In genomic region chr4:117313085-117313424, GRCm38 (mm10) we compare ENCODE assay signal across 8 mouse cellular contexts.
A peak's percentile ranks its signal among the peaks of the same experiment; 100 is the strongest.
DNase-seq lines count a peak whose midpoint lies in the region; ATAC-seq and TF ChIP-seq lines count a peak whose summit lies in the region.

No protein-coding gene starts in this region.

- 32% methylated on average over 4 of the region's 4 CpGs for WGBS in kidney, adult 2 months
- WGBS in embryonic facial prominence, embryonic 14.5 days, result 21% methylated on average over 4 of the region's 4 CpGs
- 4% methylated on average over 4 of the region's 4 CpGs for WGBS in liver, embryonic 12.5 days (ENCODE audit: insufficient replicate concordance)

- no peaks in the 10 kb centered on the region for H3K79me2 ChIP-seq in MEL (ENCODE audit: control insufficient read depth, insufficient read depth, low read length, poor library complexity)

- H3K4me1 ChIP-seq in kidney, adult 2 months (ENCODE audit: control insufficient read depth, insufficient read depth, low read length), result no peaks in the 10 kb centered on the region
- H3K4me1 ChIP-seq in MEL (ENCODE audit: control insufficient read depth in 1 of 2, insufficient read depth in 2 of 2, low read length in 2 of 2), result peaks cover 8 to 24% of the 10 kb centered on the region in 2 experiments
- H3K4me1 ChIP-seq in embryonic facial prominence, embryonic 14.5 days (ENCODE audit: control insufficient read depth, insufficient read depth, low read length), result peaks cover 12% of the 10 kb centered on the region
- peaks cover 50% of the 10 kb centered on the region for H3K4me1 ChIP-seq in liver, embryonic 12.5 days

- H3K36me3 ChIP-seq in kidney, adult 2 months (ENCODE audit: control insufficient read depth, insufficient read depth, low read length), result no peaks in the 10 kb centered on the region
- H3K36me3 ChIP-seq in MEL (ENCODE audit: control insufficient read depth in 1 of 2, insufficient read depth in 2 of 2, low read length in 2 of 2), result peaks cover 0 to 10% of the 10 kb centered on the region in 2 experiments; a peak in 2 of 4 replicates
- H3K36me3 ChIP-seq in embryonic facial prominence, embryonic 14.5 days (ENCODE audit: control insufficient read depth, insufficient read depth, low read length), result no peaks in the 10 kb centered on the region
- H3K36me3 ChIP-seq in liver, embryonic 12.5 days, result no peaks in the 10 kb centered on the region

- DNase-seq in kidney, adult 2 months, result no peak
- DNase-seq in kidney, adult 9 months, result no peak
- no peak for DNase-seq in MEL (ENCODE audit: low read depth, low spot score)
- DNase-seq in embryonic facial prominence, embryonic 14.5 days (ENCODE audit: low spot score), result no peak
- no peak for DNase-seq in layer of hippocampus, adult 8-10 months (ENCODE audit: low spot score in 2 of 2)
- DNase-seq in gastrocnemius, adult 8-10 months (ENCODE audit: low spot score in 2 of 2), result no peak

- no peak for TF ChIP-seq EP300 in MEL (IDR thresholded peaks at IDR 0.05; ENCODE audit: low read depth in 1 of 2, low read length in 2 of 2)

- H3K4me3 ChIP-seq in kidney, adult 2 months (ENCODE audit: insufficient read depth, low read depth, low read length), result no peak overlapping the region
- H3K4me3 ChIP-seq in MEL (ENCODE audit: control insufficient read depth in 1 of 2, insufficient read depth in 1 of 2, low read depth in 2 of 2, low read length in 2 of 2), result peak overlapping the region; percentile 5 to 36; a peak in 3 of 4 replicates
- no peak overlapping the region for H3K4me3 ChIP-seq in embryonic facial prominence, embryonic 14.5 days (ENCODE audit: low read depth, low read length)
- peak overlapping the region; percentile 55 for H3K4me3 ChIP-seq in liver, embryonic 12.5 days

- 0 out of 2 replicates have a peak overlapping the region, but pooled peaks have one; percentile 14 for H3K4me2 ChIP-seq in embryonic facial prominence, embryonic 14.5 days (ENCODE audit: low read depth, low read length)
- peak overlapping the region; percentile 86 for H3K4me2 ChIP-seq in liver, embryonic 12.5 days

- no peak for TF ChIP-seq RAD21 in MEL (IDR thresholded peaks at IDR 0.05; ENCODE audit: low read depth, low read length)

- ATAC-seq in embryonic facial prominence, embryonic 14.5 days (ENCODE audit: low read depth), result no peak
- ATAC-seq in liver, embryonic 12.5 days, result peak; percentile 42
- no peak for ATAC-seq in granulocyte monocyte progenitor cell, adult 5-6 weeks (replicated peaks; ENCODE audit: poor library complexity, severe bottlenecking)

- no peaks in the 10 kb centered on the region for H3K9me3 ChIP-seq in MEL (replicated peaks; ENCODE audit: insufficient read depth, low read length)
- H3K9me3 ChIP-seq in embryonic facial prominence, embryonic 14.5 days (ENCODE audit: control insufficient read depth, low read length), result no peaks in the 10 kb centered on the region
- H3K9me3 ChIP-seq in liver, embryonic 12.5 days (replicated peaks), result no peaks in the 10 kb centered on the region

- H3K27me3 ChIP-seq in kidney, adult 2 months (replicated peaks; ENCODE audit: control insufficient read depth, insufficient read depth, low read length), result no peaks in the 10 kb centered on the region; the same call in 1 of the 2 replicates
- no peaks in the 10 kb centered on the region for H3K27me3 ChIP-seq in MEL (ENCODE audit: control insufficient read depth in 1 of 2, insufficient read depth in 2 of 2, low read length in 2 of 2)
- peaks cover 48% of the 10 kb centered on the region for H3K27me3 ChIP-seq in embryonic facial prominence, embryonic 14.5 days (replicated peaks; ENCODE audit: control insufficient read depth, insufficient read depth, low read length)
- H3K27me3 ChIP-seq in liver, embryonic 12.5 days (replicated peaks), result peaks cover 56% of the 10 kb centered on the region

- TF ChIP-seq CTCF in kidney, adult 2 months (conservative IDR thresholded peaks at IDR 0.05; ENCODE audit: insufficient read depth, insufficient read length, low read depth, low read length), result peak; percentile 34; the same call in 1 of the 2 replicates
- peak in 1 of 3 experiments; percentile 23; a peak in 2 of 6 replicates for TF ChIP-seq CTCF in MEL (IDR thresholded peaks at IDR 0.05 in 2 of 3, conservative IDR thresholded peaks at IDR 0.05 in 1 of 3; ENCODE audit: control insufficient read depth in 1 of 3, insufficient read depth in 1 of 3, low read depth in 2 of 3, low read length in 3 of 3, poor library complexity in 1 of 3, severe bottlenecking in 1 of 3)

- peak overlapping the region; percentile 49 for H3K9ac ChIP-seq in MEL (ENCODE audit: control insufficient read depth, low read depth, low read length, poor library complexity, severe bottlenecking)
- no peak overlapping the region for H3K9ac ChIP-seq in embryonic facial prominence, embryonic 14.5 days (ENCODE audit: low read depth, low read length)
- peak overlapping the region; percentile 71 for H3K9ac ChIP-seq in liver, embryonic 12.5 days

- TF ChIP-seq POLR2A in kidney, adult 2 months (IDR thresholded peaks at IDR 0.05; ENCODE audit: low read depth, low read length), result no peak
- no peak for TF ChIP-seq POLR2A in MEL (IDR thresholded peaks at IDR 0.05; ENCODE audit: control insufficient read depth in 1 of 2, insufficient read depth in 1 of 2, low read depth in 1 of 2, low read length in 2 of 2, poor library complexity in 1 of 2)

- H3K27ac ChIP-seq in kidney, adult 2 months (ENCODE audit: insufficient read depth, low read depth, low read length), result no peak overlapping the region
- H3K27ac ChIP-seq in MEL (ENCODE audit: control insufficient read depth, low read depth, low read length), result peak overlapping the region; percentile 87
- H3K27ac ChIP-seq in embryonic facial prominence, embryonic 14.5 days (replicated peaks; ENCODE audit: low read depth, low read length), result no peak overlapping the region
- H3K27ac ChIP-seq in liver, embryonic 12.5 days, result peak overlapping the region; percentile 97

TF ChIP-seq in MEL, 35 proteins besides CTCF, POLR2A, EP300 and RAD21:
- TF ChIP-seq GATA1 (IDR thresholded peaks at IDR 0.05; ENCODE audit: low read depth, low read length) (no peak; the same call in 1 of the 2 replicates), ELF1 (IDR thresholded peaks at IDR 0.05; ENCODE audit: low read depth, low read length) (no peak), ETS1 (IDR thresholded peaks at IDR 0.05; ENCODE audit: low read depth, low read length) (no peak), UBTF (IDR thresholded peaks at IDR 0.05; ENCODE audit: borderline replicate concordance, insufficient read depth, low read depth, low read length) (no peak), USF1 (IDR thresholded peaks at IDR 0.05; ENCODE audit: low read depth, low read length) (no peak), ZKSCAN1 (IDR thresholded peaks at IDR 0.05; ENCODE audit: low read depth, low read length) (no peak), ZMIZ1 (IDR thresholded peaks at IDR 0.05; ENCODE audit: low read depth, low read length) (no peak), MAFK (IDR thresholded peaks at IDR 0.05; ENCODE audit: borderline replicate concordance, low read depth, low read length) (no peak), MYC (IDR thresholded peaks at IDR 0.05; ENCODE audit: low read depth, low read length) (no peak), KAT2A (conservative IDR thresholded peaks at IDR 0.05; ENCODE audit: low read depth, low read length) (no peak), TBP (IDR thresholded peaks at IDR 0.05; ENCODE audit: low read depth, low read length) (no peak), USF2 (IDR thresholded peaks at IDR 0.05; ENCODE audit: borderline replicate concordance in 1 of 2, insufficient read depth in 1 of 2, low read depth in 1 of 2, low read length in 2 of 2) (no peak), JUND (IDR thresholded peaks at IDR 0.05; ENCODE audit: low read depth, low read length) (no peak), POLR2AphosphoS5 (IDR thresholded peaks at IDR 0.05; ENCODE audit: borderline replicate concordance, low read depth, low read length) (no peak), NRF1 (IDR thresholded peaks at IDR 0.05; ENCODE audit: insufficient read depth, low read depth, low read length, poor library complexity, severe bottlenecking) (no peak), NELFE (IDR thresholded peaks at IDR 0.05; ENCODE audit: low read depth, low read length) (no peak)

Comparison
In these comparisons a context has a peak if more than half of its experiments do, and no peak if none do; other contexts are left out.
1. H3K27ac ChIP-seq: peak in MEL (single experiment) and liver, embryonic 12.5 days (single experiment); none in kidney, adult 2 months (single experiment) and embryonic facial prominence, embryonic 14.5 days (single experiment).
2. H3K4me3 ChIP-seq: peak in MEL (2 of 2) and liver, embryonic 12.5 days (single experiment); none in kidney, adult 2 months (single experiment) and embryonic facial prominence, embryonic 14.5 days (single experiment).